Mouse (Mus musculus) embryonic facial prominence, embryonic 12.5 days (tissue): ENCODE measurements at regions not wholly inside any gene's neighbourhood (a gene's known extent, or its start where the extent isn't known, plus 50 kb on each side); places are given as distances from the start of the nearest gene placed in this dataset.

ENCODE experiments used
- ATAC-seq: fragments of 200-750 bp; cut with Nextera tagmentation; 2 replicates; pipeline ENCODE4 v1.8.0; 2017; ENCODE audit not compliant: insufficient number of reproducible peaks, insufficient read depth, low FRiP score, low TSS enrichment
- H3K27ac ChIP-seq: fragments of 300-500 bp; sonication (generic); 2 replicates; pipeline ENCODE4 v1.5.1; 2016; ENCODE audit warnings: mild to moderate bottlenecking
- H3K27me3 ChIP-seq: fragments of 300-500 bp; sonication (generic); 2 replicates; pipeline ENCODE4 v1.6.1; 2016; ENCODE audit warnings: mild to moderate bottlenecking, moderate library complexity
- H3K36me3 ChIP-seq: fragments of 300-500 bp; sonication (generic); 2 replicates; pipeline ENCODE4 v1.6.1; 2016; ENCODE audit warnings: mild to moderate bottlenecking
- H3K4me1 ChIP-seq: fragments of 300-500 bp; sonication (generic); 2 replicates; pipeline ENCODE4 v1.6.1; 2016
- H3K4me2 ChIP-seq: fragments of 300-500 bp; sonication (generic); replicated peaks from 2 replicates; pipeline ENCODE4 v1.6.1; 2016; ENCODE audit warnings: mild to moderate bottlenecking, moderate library complexity
- H3K4me3 ChIP-seq: fragments of 300-500 bp; sonication (generic); 2 replicates; pipeline ENCODE4 v1.5.1; 2016; ENCODE audit warnings: mild to moderate bottlenecking
- H3K9ac ChIP-seq: fragments of 300-500 bp; sonication (generic); 2 replicates; pipeline ENCODE4 v1.6.1; 2016; ENCODE audit warnings: mild to moderate bottlenecking, moderate library complexity
- H3K9me3 ChIP-seq: fragments of 300-500 bp; sonication (generic); 2 replicates; pipeline ENCODE4 v1.6.1; 2016; ENCODE audit warnings: mild to moderate bottlenecking, moderate library complexity
- WGBS: fragments of 180-500 bp; shearing (Covaris S2); methylation state at CpG from one replicate; pipeline ENCODE4 v1.1.7; 2016; 5-methylcytosine and 5-hydroxymethylcytosine counted together

- 0 out of 2 replicates have a peak, but pooled peaks cover 4% of the 10 kb centered on the region for H3K4me1 ChIP-seq
- H3K9me3 ChIP-seq: no peaks in the 10 kb centered on the region
- no peak overlapping the region for H3K4me2 ChIP-seq
- 57% methylated on average over 5 of the region's 5 CpGs for WGBS
- no peaks in the 10 kb centered on the region for H3K27me3 ChIP-seq
- H3K36me3 ChIP-seq: no peaks in the 10 kb centered on the region
- H3K4me3 ChIP-seq: no peak overlapping the region
- no peak overlapping the region for H3K27ac ChIP-seq
- no peak overlapping the region for H3K9ac ChIP-seq
- no peak for ATAC-seq
Measured at GRCm38 (mm10) chr3:58206776-58207398, 207.6 kb upstream of the Tsc22d2 start.

GRCm38 (mm10) chr3:58211016-58211415 lies 203.5 kb upstream of the Tsc22d2 start:
- ATAC-seq: no peak
- whole genome bisulfite sequencing: 68% methylated on average over 3 of the region's 3 CpGs
- Histone ChIP-seq H3K9me3 (no peaks in the 10 kb centered on the region), H3K36me3 (no peaks in the 10 kb centered on the region), H3K27me3 (no peaks in the 10 kb centered on the region), H3K9ac (no peak overlapping the region), H3K4me3 (no peak overlapping the region), H3K4me1 (0 out of 2 replicates have a peak, but pooled peaks cover 4% of the 10 kb centered on the region), H3K4me2 (no peak overlapping the region), H3K27ac (no peak overlapping the region)

- 83% methylated on average over 2 of the region's 2 CpGs for WGBS
- no peak overlapping the region for H3K27ac ChIP-seq
- no peak for ATAC-seq
- H3K4me1 ChIP-seq: no peaks in the 10 kb centered on the region
- no peaks in the 10 kb centered on the region for H3K27me3 ChIP-seq
- no peaks in the 10 kb centered on the region for H3K9me3 ChIP-seq
- H3K9ac ChIP-seq: no peak overlapping the region
- no peak overlapping the region for H3K4me2 ChIP-seq
- H3K36me3 ChIP-seq: no peaks in the 10 kb centered on the region
- H3K4me3 ChIP-seq: no peak overlapping the region
Measured at GRCm38 (mm10) chr3:58224696-58225095, 189.8 kb upstream of the Tsc22d2 start.

- H3K27ac ChIP-seq: no peak overlapping the region
- H3K4me2 ChIP-seq: no peak overlapping the region
- no peaks in the 10 kb centered on the region for H3K36me3 ChIP-seq
- 84% methylated on average over 7 of the region's 7 CpGs for WGBS
- ATAC-seq: no peak
- H3K27me3 ChIP-seq: no peaks in the 10 kb centered on the region
- no peak overlapping the region for H3K4me3 ChIP-seq
- H3K9ac ChIP-seq: no peak overlapping the region
- H3K4me1 ChIP-seq: no peaks in the 10 kb centered on the region
- no peaks in the 10 kb centered on the region for H3K9me3 ChIP-seq
Measured at GRCm38 (mm10) chr3:58226447-58227321, 187.8 kb upstream of the Tsc22d2 start.

- no peaks in the 10 kb centered on the region for H3K9me3 ChIP-seq
- no peaks in the 10 kb centered on the region for H3K36me3 ChIP-seq
- H3K9ac ChIP-seq: no peak overlapping the region
- WGBS: 75% methylated on average over 5 of the region's 5 CpGs
- H3K27me3 ChIP-seq: no peaks in the 10 kb centered on the region
- no peak overlapping the region for H3K27ac ChIP-seq
- no peak for ATAC-seq
- H3K4me3 ChIP-seq: no peak overlapping the region
- H3K4me1 ChIP-seq: no peaks in the 10 kb centered on the region
- no peak overlapping the region for H3K4me2 ChIP-seq
Measured at GRCm38 (mm10) chr3:58227322-58227627, 187.2 kb upstream of the Tsc22d2 start.

- Histone ChIP-seq H3K27ac (no peak overlapping the region), H3K4me2 (no peak overlapping the region), H3K9me3 (no peaks in the 10 kb centered on the region), H3K36me3 (no peaks in the 10 kb centered on the region), H3K4me1 (no peaks in the 10 kb centered on the region), H3K9ac (no peak overlapping the region), H3K4me3 (no peak overlapping the region), H3K27me3 (no peaks in the 10 kb centered on the region)
- 59% methylated on average over 3 of the region's 3 CpGs for WGBS
- ATAC-seq: no peak
Measured at GRCm38 (mm10) chr3:58228189-58228588, 186.3 kb upstream of the Tsc22d2 start.

GRCm38 (mm10) chr3:58231746-58232145 lies 182.8 kb upstream of the Tsc22d2 start:
- no peak overlapping the region for H3K9ac ChIP-seq
- H3K4me2 ChIP-seq: no peak overlapping the region
- H3K4me1 ChIP-seq: no peaks in the 10 kb centered on the region
- H3K4me3 ChIP-seq: no peak overlapping the region
- H3K27me3 ChIP-seq: no peaks in the 10 kb centered on the region
- WGBS: 40% methylated on average over 2 of the region's 2 CpGs
- no peak overlapping the region for H3K27ac ChIP-seq
- ATAC-seq: no peak
- H3K36me3 ChIP-seq: no peaks in the 10 kb centered on the region
- H3K9me3 ChIP-seq: no peaks in the 10 kb centered on the region

GRCm38 (mm10) chr3:58233296-58233695 lies 181.2 kb upstream of the Tsc22d2 start:
- Histone ChIP-seq H3K4me2 (no peak overlapping the region), H3K27ac (no peak overlapping the region), H3K27me3 (no peaks in the 10 kb centered on the region), H3K4me1 (no peaks in the 10 kb centered on the region), H3K9me3 (no peaks in the 10 kb centered on the region), H3K9ac (no peak overlapping the region), H3K4me3 (no peak overlapping the region), H3K36me3 (no peaks in the 10 kb centered on the region)
- no peak for ATAC-seq
- WGBS: 60% methylated on average over 2 of the region's 2 CpGs

- Histone ChIP-seq H3K4me1 (no peaks in the 10 kb centered on the region), H3K4me2 (no peak overlapping the region), H3K4me3 (no peak overlapping the region), H3K9ac (no peak overlapping the region), H3K36me3 (no peaks in the 10 kb centered on the region), H3K9me3 (no peaks in the 10 kb centered on the region), H3K27ac (no peak overlapping the region), H3K27me3 (no peaks in the 10 kb centered on the region)
- 89% methylated on average over 6 of the region's 6 CpGs for WGBS
- no peak for ATAC-seq
Measured at GRCm38 (mm10) chr3:58234846-58235630, 179.5 kb upstream of the Tsc22d2 start.

- H3K4me1 ChIP-seq: no peaks in the 10 kb centered on the region
- no peaks in the 10 kb centered on the region for H3K9me3 ChIP-seq
- H3K27me3 ChIP-seq: no peaks in the 10 kb centered on the region
- no peak overlapping the region for H3K9ac ChIP-seq
- H3K4me2 ChIP-seq: no peak overlapping the region
- ATAC-seq: no peak
- no peak overlapping the region for H3K27ac ChIP-seq
- H3K4me3 ChIP-seq: no peak overlapping the region
- no peaks in the 10 kb centered on the region for H3K36me3 ChIP-seq
Measured at GRCm38 (mm10) chr3:58238111-58238510, 176.4 kb upstream of the Tsc22d2 start.

- H3K9ac ChIP-seq: no peak overlapping the region
- H3K4me2 ChIP-seq: no peak overlapping the region
- H3K36me3 ChIP-seq: no peaks in the 10 kb centered on the region
- H3K4me1 ChIP-seq: no peaks in the 10 kb centered on the region
- H3K27me3 ChIP-seq: no peaks in the 10 kb centered on the region
- no peak overlapping the region for H3K4me3 ChIP-seq
- no peak overlapping the region for H3K27ac ChIP-seq
- no peaks in the 10 kb centered on the region for H3K9me3 ChIP-seq
- ATAC-seq: no peak
- 82% methylated on average over 4 of the region's 4 CpGs for WGBS
Measured at GRCm38 (mm10) chr3:58240775-58241174, 173.7 kb upstream of the Tsc22d2 start.

- Histone ChIP-seq H3K9ac (no peak overlapping the region), H3K27ac (no peak overlapping the region), H3K9me3 (no peaks in the 10 kb centered on the region), H3K36me3 (no peaks in the 10 kb centered on the region), H3K27me3 (no peaks in the 10 kb centered on the region), H3K4me3 (no peak overlapping the region), H3K4me1 (no peaks in the 10 kb centered on the region), H3K4me2 (no peak overlapping the region)
- no peak for ATAC-seq
- WGBS: 26% methylated on average over 5 of the region's 5 CpGs
Measured at GRCm38 (mm10) chr3:58245361-58245760, 169.2 kb upstream of the Tsc22d2 start.
